Mouse (Mus musculus) megakaryocyte, embryonic 14.5 days (primary cell): ENCODE measurements around the gene Upp2.

Experiments used
- FLI1 ChIP-seq: IDR thresholded peaks from 2 replicates; pipeline ENCODE4 v1.6.1; 2012; ENCODE audit warnings: low read length, inconsistent platforms, mixed read lengths
- GATA1 ChIP-seq: IDR thresholded peaks from 3 replicates; pipeline ENCODE4 v1.6.1; 2012; ENCODE audit warnings: mixed read lengths, low read length, inconsistent platforms, borderline replicate concordance

DNA sequence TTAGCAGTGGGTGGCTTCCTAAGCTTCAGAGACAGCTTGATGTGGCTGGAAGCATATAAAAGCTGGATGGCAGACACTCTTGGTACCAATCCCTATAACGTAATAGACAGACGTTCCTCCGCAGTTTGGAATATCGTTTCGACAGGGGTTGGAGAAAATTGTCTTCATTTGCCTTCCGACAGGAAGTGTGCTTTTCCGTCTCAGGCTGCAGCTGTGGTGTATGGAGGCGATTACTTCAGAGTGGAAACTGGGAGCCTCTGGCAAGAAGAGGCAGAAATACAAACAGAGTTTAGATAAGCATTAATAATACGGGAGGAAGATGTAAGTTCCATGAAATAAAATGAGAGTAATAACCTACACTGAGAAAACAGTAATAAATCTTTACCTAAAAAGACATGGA is 28.3 kb downstream of the Upp2 start:
- TF ChIP-seq GATA1 (no peak), FLI1 (no peak)
